Mouse (Mus musculus) R1 (cell line): ENCODE results near the gene Zfp329.
"Not testable (repeated sequence)": the region's sequence is repeated elsewhere in the genome, so short reads cannot be mapped to it uniquely, and the experiment has no call there.

ENCODE experiments used
- DNase-seq: peaks from one replicate; pipeline ENCODE4 v3.0.0-alpha.2; 2018; ENCODE audit warnings: low read depth, low spot score

Gene Zfp329

GRCm38 (mm10) chr7:12818521-12819295 is at the start of gene Zfp329:
Gene Zfp329 (minus strand): TSS chr7:12818858.
- peak; percentile 94 for DNase-seq

GRCm38 (mm10) chr7:12835779-12836178 is 17.1 kb upstream of the Zfp329 start:
- DNase-seq = no peak

GRCm38 (mm10) chr7:12835193-12835671 is 16.6 kb upstream of the Zfp329 start:
- no peak for DNase-seq

GRCm38 (mm10) chr7:12834162-12835120 is 15.8 kb upstream of the Zfp329 start, which contains the start of gene Zfp110:
Gene Zfp110 (plus strand): TSS chr7:12834761.
- DNase-seq = peak; percentile 97

GRCm38 (mm10) chr7:12815566-12815965 is 3.1 kb downstream of the Zfp329 start:
- DNase-seq = peak; percentile 45

- no peak for DNase-seq
Measured at GRCm38 (mm10) chr7:12803727-12804071, 15.0 kb downstream of the Zfp329 start.

GRCm38 (mm10) chr7:12802866-12803726 is 15.6 kb downstream of the Zfp329 start, which contains the start of gene Zscan18:
Gene Zscan18 (minus strand): TSS chr7:12803635.
- peak; percentile 94 for DNase-seq

GRCm38 (mm10) chr7:12799554-12799953 is 19.1 kb downstream of the Zfp329 start:
- no peak for DNase-seq

GRCm38 (mm10) chr7:12797971-12798370 is 20.7 kb downstream of the Zfp329 start:
- peak; percentile 66 for DNase-seq

- not testable (repeated sequence) for DNase-seq
Measured at GRCm38 (mm10) chr7:12792624-12793023, 26.0 kb downstream of the Zfp329 start.

- DNase-seq = no peak
Measured at GRCm38 (mm10) chr7:12788025-12788424, 30.6 kb downstream of the Zfp329 start.

GRCm38 (mm10) chr7:12787333-12787732 is 31.3 kb downstream of the Zfp329 start:
- no peak for DNase-seq

GRCm38 (mm10) chr7:12780151-12780830 is 38.4 kb downstream of the Zfp329 start:
- DNase-seq = peak; percentile 89

- no peak for DNase-seq
Measured at GRCm38 (mm10) chr7:12779782-12780150, 38.9 kb downstream of the Zfp329 start.

GRCm38 (mm10) chr7:12779141-12779540 is 39.5 kb downstream of the Zfp329 start:
- DNase-seq = no peak

- DNase-seq = no peak
Measured at GRCm38 (mm10) chr7:12774606-12775005, 44.1 kb downstream of the Zfp329 start.

- DNase-seq = no peak
Measured at GRCm38 (mm10) chr7:12774111-12774510, 44.5 kb downstream of the Zfp329 start.
